Comparison of ENCODE assay signal across 8 mouse cellular contexts in the genomic region with DNA sequence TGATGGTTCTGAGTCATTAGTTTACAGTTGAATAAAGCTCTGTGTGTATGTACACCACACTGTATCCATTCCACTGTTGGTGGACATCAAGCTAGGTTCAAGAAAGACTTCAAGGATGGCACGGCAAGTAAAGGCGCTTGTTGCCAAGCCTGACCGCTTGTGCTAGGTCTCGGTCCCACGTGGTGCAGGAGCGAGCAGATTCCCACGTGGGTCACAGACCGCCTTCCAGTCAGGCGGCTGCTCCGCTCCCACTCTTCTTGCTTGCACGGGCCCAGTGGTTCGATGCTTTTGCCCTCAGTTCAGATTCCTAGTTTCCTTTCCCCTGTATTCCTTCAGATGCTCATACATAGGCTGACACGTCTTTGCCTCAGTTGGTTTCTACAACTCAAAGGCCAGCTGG. TPM values are rescaled to one million over a fixed set of nuclear protein-coding genes. Genes with fewer than 3 reads are reported as not detected.
DNase-seq lines count a peak whose midpoint lies in the region; ATAC-seq and TF ChIP-seq lines count a peak whose summit lies in the region.

No protein-coding gene starts in this region.

- DNase-seq in heart, adult 18-20 months = no peak
- no peak for DNase-seq in G1E (ENCODE audit: low spot score)
- no peak for DNase-seq in adrenal gland, postnatal 14 days
- DNase-seq in left cerebral cortex, adult 18-20 months (ENCODE audit: low spot score in 2 of 2) = no peak

- H3K27ac ChIP-seq in heart, embryonic 14.5 days (replicated peaks in 1 of 2; ENCODE audit: control insufficient read depth in 1 of 2, insufficient read depth in 1 of 2, low read depth in 2 of 2, low read length in 2 of 2) = no peak overlapping the region
- H3K27ac ChIP-seq in forebrain, embryonic 15.5 days (replicated peaks) = peak overlapping the region; percentile 98
- H3K27ac ChIP-seq in liver, embryonic 16.5 days (ENCODE audit: low read length) = no peak overlapping the region

- H3K4me2 ChIP-seq in heart, embryonic 14.5 days (ENCODE audit: low read length) = peak overlapping the region; percentile 80
- H3K4me2 ChIP-seq in forebrain, embryonic 15.5 days (replicated peaks) = peak overlapping the region; percentile 60
- peak overlapping the region; percentile 66 for H3K4me2 ChIP-seq in liver, embryonic 16.5 days (ENCODE audit: low read depth, low read length)

- TF ChIP-seq CTCF in G1E (IDR thresholded peaks at IDR 0.05; ENCODE audit: low read depth, low read length) = no peak

- WGBS in heart, embryonic 14.5 days = 85% methylated on average over 13 of the region's 13 CpGs
- WGBS in forebrain, embryonic 15.5 days = 90% methylated on average over 13 of the region's 13 CpGs
- 83% methylated on average over 13 of the region's 13 CpGs for WGBS in liver, embryonic 16.5 days (ENCODE audit: insufficient replicate concordance)

- peaks cover 9 to 35% of the 10 kb centered on the region in 2 experiments for H3K4me1 ChIP-seq in heart, embryonic 14.5 days (ENCODE audit: control insufficient read depth in 2 of 2, insufficient read depth in 2 of 2, low read length in 2 of 2)
- H3K4me1 ChIP-seq in G1E (ENCODE audit: insufficient read depth, low read depth, low read length) = peaks cover 30% of the 10 kb centered on the region
- peaks cover 32% of the 10 kb centered on the region for H3K4me1 ChIP-seq in forebrain, embryonic 15.5 days
- peaks cover 24% of the 10 kb centered on the region for H3K4me1 ChIP-seq in liver, embryonic 16.5 days (ENCODE audit: control insufficient read depth, low read depth, low read length)

- peak overlapping the region; percentile 93 for H3K9ac ChIP-seq in heart, embryonic 14.5 days (ENCODE audit: low read length)
- peak overlapping the region; percentile 3; the same call in 1 of the 2 replicates for H3K9ac ChIP-seq in forebrain, embryonic 15.5 days (replicated peaks)
- H3K9ac ChIP-seq in liver, embryonic 16.5 days (ENCODE audit: low read depth, low read length) = peak overlapping the region; percentile 85; the same call in 1 of the 2 replicates

- H3K36me3 ChIP-seq in heart, embryonic 14.5 days (ENCODE audit: control insufficient read depth, insufficient read depth, low read length) = peaks cover 2% of the 10 kb centered on the region; the same call in 1 of the 2 replicates
- H3K36me3 ChIP-seq in G1E (replicated peaks) = peaks cover 44% of the 10 kb centered on the region
- H3K36me3 ChIP-seq in forebrain, embryonic 15.5 days = no peaks in the 10 kb centered on the region
- H3K36me3 ChIP-seq in liver, embryonic 16.5 days (ENCODE audit: control insufficient read depth, insufficient read depth) = no peaks in the 10 kb centered on the region

- H3K9me3 ChIP-seq in heart, embryonic 14.5 days (ENCODE audit: control insufficient read depth, low read length) = no peaks in the 10 kb centered on the region
- H3K9me3 ChIP-seq in G1E (replicated peaks) = no peaks in the 10 kb centered on the region
- H3K9me3 ChIP-seq in forebrain, embryonic 15.5 days = no peaks in the 10 kb centered on the region
- no peaks in the 10 kb centered on the region for H3K9me3 ChIP-seq in liver, embryonic 16.5 days (replicated peaks; ENCODE audit: control insufficient read depth, low read length)

- no peak for ATAC-seq in heart, embryonic 14.5 days (ENCODE audit: insufficient number of reproducible peaks, insufficient read depth, low FRiP score, low read depth)
- no peak for ATAC-seq in G1E (ENCODE audit: extremely low read depth, insufficient number of reproducible peaks, low FRiP score, poor library complexity, severe bottlenecking)
- no peak for ATAC-seq in forebrain, embryonic 15.5 days (replicated peaks)
- ATAC-seq in liver, embryonic 16.5 days (ENCODE audit: low read depth) = no peak
- ATAC-seq in CD4-positive, CD25-positive, alpha-beta regulatory T cell, adult 4 months = no peak

- H3K27me3 ChIP-seq in heart, embryonic 14.5 days (ENCODE audit: control insufficient read depth, insufficient read depth, low read length) = no peaks in the 10 kb centered on the region
- H3K27me3 ChIP-seq in G1E (ENCODE audit: insufficient read depth, low read length) = no peaks in the 10 kb centered on the region
- no peaks in the 10 kb centered on the region for H3K27me3 ChIP-seq in forebrain, embryonic 15.5 days
- no peaks in the 10 kb centered on the region for H3K27me3 ChIP-seq in liver, embryonic 16.5 days (ENCODE audit: control insufficient read depth, insufficient read depth, low read depth, low read length)

- H3K4me3 ChIP-seq in heart, embryonic 14.5 days (ENCODE audit: control insufficient read depth in 1 of 2, insufficient read depth in 1 of 2, low read depth in 1 of 2, low read length in 2 of 2) = peak overlapping the region in 1 of 2 experiments; percentile 84; a peak in 1 of 4 replicates
- peak overlapping the region; percentile 87; the same call in 1 of the 2 replicates for H3K4me3 ChIP-seq in G1E (ENCODE audit: low read depth, low read length)
- H3K4me3 ChIP-seq in forebrain, embryonic 15.5 days = peak overlapping the region; percentile 85
- peak overlapping the region; percentile 95 for H3K4me3 ChIP-seq in liver, embryonic 16.5 days (ENCODE audit: low read depth, low read length)

RNA-seq across cellular contexts. Expression of gene Fam173b, which starts 1.5 kb away (rescaled TPM):
- polyA plus RNA-seq in heart, embryonic 14.5 days (2014; fragmentation: Nextera tagmentation; extraction: Ambion mirVana) = 13.7 and 16.6 TPM in 2 replicates
- total RNA-seq in heart, adult 18-20 months (2021) = 10 to 100 TPM; 20.5 to 22.8 TPM
- total RNA-seq in G1E (2014; fragmentation: Nextera tagmentation) = 6.8 and 12.8 TPM in 2 replicates
- total RNA-seq in G1E (2017) = 6.6 and 11.3 TPM in 2 replicates
- polyA plus RNA-seq in G1E (2012) = 2.8 and 3.1 TPM in 2 replicates
- polyA plus RNA-seq in forebrain, embryonic 15.5 days (2015; fragmentation: Nextera tagmentation; extraction: Ambion mirVana) = 10.0 and 11.5 TPM in 2 replicates
- polyA plus RNA-seq in liver, embryonic 16.5 days (2015; fragmentation: Nextera tagmentation; extraction: Ambion mirVana) = 7.1 TPM in 2 replicates
- polyA plus RNA-seq in CD4-positive, CD25-positive, alpha-beta regulatory T cell, adult 4 months (2017; shearing (Covaris generic)) = 10 to 100 TPM; 25.9 to 32.2 TPM
- 17.1 and 21.7 TPM in 2 replicates for total RNA-seq in adrenal gland, postnatal 14 days (2021)
- total RNA-seq in left cerebral cortex, adult 18-20 months (2021) = 10 to 100 TPM; 11.2 to 11.3 TPM

RNA-seq across cellular contexts. Expression of gene Cct5, which starts 1.5 kb away (rescaled TPM):
- 358 and 365 TPM in 2 replicates for polyA plus RNA-seq in heart, embryonic 14.5 days (2014; fragmentation: Nextera tagmentation; extraction: Ambion mirVana)
- 100 to 1,000 TPM; 142 to 150 TPM for total RNA-seq in heart, adult 18-20 months (2021)
- total RNA-seq in G1E (2014; fragmentation: Nextera tagmentation) (548 and 555 TPM in 2 replicates), G1E (2017) (481 and 497 TPM in 2 replicates)
- polyA plus RNA-seq in G1E (2012) = 44.6 and 46.6 TPM in 2 replicates
- 543 and 551 TPM in 2 replicates for polyA plus RNA-seq in forebrain, embryonic 15.5 days (2015; fragmentation: Nextera tagmentation; extraction: Ambion mirVana)
- polyA plus RNA-seq in liver, embryonic 16.5 days (2015; fragmentation: Nextera tagmentation; extraction: Ambion mirVana) = 229 and 244 TPM in 2 replicates
- 100 to 1,000 TPM; 419 to 459 TPM for polyA plus RNA-seq in CD4-positive, CD25-positive, alpha-beta regulatory T cell, adult 4 months (2017; shearing (Covaris generic))
- 290 and 308 TPM in 2 replicates for total RNA-seq in adrenal gland, postnatal 14 days (2021)
- 100 to 1,000 TPM; 193 to 201 TPM for total RNA-seq in left cerebral cortex, adult 18-20 months (2021)

RNA-seq across cellular contexts. Expression of gene Cmbl, which starts 37.9 kb away (rescaled TPM):
- polyA plus RNA-seq in heart, embryonic 14.5 days (2014; fragmentation: Nextera tagmentation; extraction: Ambion mirVana) = 9.7 and 12.4 TPM in 2 replicates
- 10 to 100 TPM; 33.7 to 35.8 TPM for total RNA-seq in heart, adult 18-20 months (2021)
- total RNA-seq in G1E (2014; fragmentation: Nextera tagmentation) = not detected in 2 replicates
- total RNA-seq in G1E (2017) = not detected in 2 replicates
- not detected in 2 replicates for polyA plus RNA-seq in G1E (2012)
- 5.0 and 7.4 TPM in 2 replicates for polyA plus RNA-seq in forebrain, embryonic 15.5 days (2015; fragmentation: Nextera tagmentation; extraction: Ambion mirVana)
- 12.7 and 16.4 TPM in 2 replicates for polyA plus RNA-seq in liver, embryonic 16.5 days (2015; fragmentation: Nextera tagmentation; extraction: Ambion mirVana)
- polyA plus RNA-seq in CD4-positive, CD25-positive, alpha-beta regulatory T cell, adult 4 months (2017; shearing (Covaris generic)) = not detected
- total RNA-seq in adrenal gland, postnatal 14 days (2021) = 73.9 and 91.6 TPM in 2 replicates
- 10 to 100 TPM; 17.0 to 20.2 TPM for total RNA-seq in left cerebral cortex, adult 18-20 months (2021)

Comparison
In these comparisons a context has a peak if more than half of its experiments do, and no peak if none do; other contexts are left out.
1. H3K9ac ChIP-seq: peak in every context shown above with its lines; median percentile 93 in heart, embryonic 14.5 days; 85 in liver, embryonic 16.5 days; 3 in forebrain, embryonic 15.5 days.